Mouse (Mus musculus): ENCODE results near the gene Wasf1.

DNA sequence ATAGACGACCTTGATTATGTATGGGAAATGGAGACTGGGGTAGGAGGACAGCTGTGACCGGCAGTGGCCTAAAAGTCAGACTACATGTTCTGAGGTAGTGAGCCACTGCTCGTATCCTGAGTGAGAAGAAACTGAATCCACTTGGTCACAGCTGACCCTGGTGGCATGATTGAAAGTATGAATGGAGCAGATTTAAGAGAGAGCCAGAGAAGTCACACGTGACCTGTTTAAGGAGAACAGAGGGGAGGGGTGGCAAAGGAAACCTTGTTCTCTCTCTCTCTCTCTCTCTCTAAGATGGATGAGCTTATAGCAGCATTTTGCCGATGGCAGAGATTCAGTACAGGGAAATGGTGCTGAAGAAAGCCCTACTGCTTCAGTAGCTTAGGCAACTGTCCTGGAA, 13.4 kb downstream of the Wasf1 start:
- TF ChIP-seq MAFK (IDR thresholded peaks at IDR 0.05; ENCODE audit: insufficient read depth, low read depth, low read length), result no peak
- no peak for TF ChIP-seq ZNF384 (IDR thresholded peaks at IDR 0.05; ENCODE audit: low read depth, low read length)
- TF ChIP-seq HCFC1 (IDR thresholded peaks at IDR 0.05; ENCODE audit: borderline replicate concordance, insufficient read depth, low read length), result no peak
